Mouse (Mus musculus): ENCODE data around the gene Alox8.

DNA sequence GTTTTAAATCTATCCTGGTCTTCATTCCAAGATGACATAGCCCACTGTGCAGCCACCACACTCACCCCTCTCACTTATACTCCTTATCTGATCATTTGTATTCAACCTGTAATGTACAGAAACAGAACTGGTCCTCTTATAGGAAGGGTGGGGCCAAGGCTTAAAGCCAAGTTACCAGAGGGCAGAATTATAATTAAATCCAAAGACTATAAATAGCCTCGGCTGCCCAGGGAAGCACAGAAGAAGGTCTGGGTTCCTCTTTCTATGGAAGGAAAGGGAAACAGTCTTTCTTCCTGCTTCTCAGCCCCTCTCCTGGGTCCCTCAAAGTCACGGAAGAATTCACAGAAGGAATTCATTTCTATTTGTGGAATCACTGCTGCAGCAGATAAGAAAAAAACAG lies 48.0 kb upstream of the Alox8 start:
- no peak for TF ChIP-seq ZNF384 (IDR thresholded peaks at IDR 0.05; ENCODE audit: low read depth, low read length)
- no peak for TF ChIP-seq HCFC1 (IDR thresholded peaks at IDR 0.05; ENCODE audit: borderline replicate concordance, insufficient read depth, low read length)
- no peak for TF ChIP-seq MAFK (IDR thresholded peaks at IDR 0.05; ENCODE audit: insufficient read depth, low read depth, low read length)

All from ES-E14 (cell line).